Mouse (Mus musculus): ENCODE measurements around the gene Crtc1. TPM values are rescaled to one million over a fixed set of nuclear protein-coding genes. Genes with fewer than 3 reads are reported as not detected.

Crtc1 gene
- polyA plus RNA-seq, 1 experiment from 2014 or later, result 16.7 TPM

DNA sequence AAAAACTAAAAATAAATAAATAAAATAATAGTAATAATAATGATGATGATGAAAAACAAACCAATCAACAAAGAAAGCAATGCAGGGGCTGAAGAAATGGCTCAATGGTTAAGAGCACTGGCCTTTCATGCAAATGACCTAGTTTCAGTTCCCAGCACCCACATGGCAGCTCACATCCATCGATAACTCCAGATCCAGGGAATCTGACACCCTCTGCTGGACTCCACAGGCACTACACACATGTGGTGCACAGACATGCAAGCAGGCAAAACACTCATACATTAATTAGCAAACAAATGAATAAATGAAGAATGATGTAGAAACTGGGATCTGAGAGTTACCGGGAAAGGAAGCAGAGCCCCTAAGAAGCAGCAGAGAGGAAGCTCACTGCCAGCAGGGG, 20.3 kb upstream of the Crtc1 start:
- Histone ChIP-seq H3K27me3 (ENCODE audit: insufficient read depth, poor library complexity, severe bottlenecking) (no peaks in the 10 kb centered on the region), H3K9me3 (no peaks in the 10 kb centered on the region), H3K4me1 (replicated peaks) (peaks cover 15% of the 10 kb centered on the region; the same call in 1 of the 2 replicates), H3K4me3 (no peak overlapping the region), H3K27ac (no peak overlapping the region), H3K36me3 (peaks cover 7% of the 10 kb centered on the region; the same call in 1 of the 2 replicates)
- DNase-seq (ENCODE audit: low spot score), result no peak
- WGBS, result 97% methylated on average over 2 of the region's 2 CpGs

DNA sequence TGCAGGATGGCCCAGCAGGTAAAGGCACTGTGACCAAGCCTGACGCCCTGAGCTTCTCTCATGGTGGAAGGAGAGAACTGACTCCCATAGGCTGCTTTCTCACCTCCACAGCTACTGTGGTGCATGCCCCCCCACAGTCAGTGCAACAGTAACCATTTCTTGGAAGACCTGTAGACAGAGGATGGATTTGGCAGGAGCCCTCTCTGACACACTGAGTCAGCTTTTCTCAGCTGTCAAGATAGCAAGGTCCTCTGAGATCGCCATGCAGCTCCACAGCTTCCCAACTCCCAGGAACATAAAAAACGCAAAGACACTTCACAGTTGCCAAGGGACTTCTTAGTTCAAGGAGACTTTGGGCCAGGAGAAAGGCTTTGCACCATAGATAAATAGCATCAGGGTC, 19.1 kb upstream of the Crtc1 start:
- Histone ChIP-seq H3K27me3 (ENCODE audit: insufficient read depth, poor library complexity, severe bottlenecking) (peaks cover 8% of the 10 kb centered on the region; the same call in 1 of the 2 replicates), H3K4me3 (no peak overlapping the region), H3K27ac (no peak overlapping the region), H3K36me3 (peaks cover 7% of the 10 kb centered on the region; the same call in 1 of the 2 replicates), H3K9me3 (no peaks in the 10 kb centered on the region), H3K4me1 (replicated peaks) (peaks cover 12% of the 10 kb centered on the region; the same call in 1 of the 2 replicates)
- DNase-seq (ENCODE audit: low spot score), result no peak
- 84% methylated on average over 3 of the region's 3 CpGs for WGBS

DNA sequence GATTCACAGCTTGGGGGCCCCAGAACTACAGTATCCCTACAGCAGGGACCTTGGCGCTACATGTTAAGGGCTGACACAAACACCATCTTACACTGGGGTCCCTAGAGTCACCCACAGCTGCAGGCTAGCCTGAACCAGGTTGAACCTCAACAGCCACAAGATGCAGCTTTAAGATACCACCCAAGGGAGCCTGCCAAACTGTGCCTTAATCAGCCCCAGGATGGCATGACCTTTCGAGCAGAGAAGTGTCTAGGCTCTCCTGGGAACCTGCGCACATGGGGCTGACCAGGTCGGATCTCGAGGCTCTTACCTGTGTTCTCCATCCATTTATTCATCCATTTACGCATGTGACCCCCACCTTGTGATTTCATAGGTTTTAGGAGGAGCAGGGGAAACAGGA, 18.5 kb upstream of the Crtc1 start:
- no peak for DNase-seq (ENCODE audit: low spot score)
- Histone ChIP-seq H3K36me3 (peaks cover 8% of the 10 kb centered on the region), H3K9me3 (no peaks in the 10 kb centered on the region), H3K27ac (no peak overlapping the region), H3K27me3 (ENCODE audit: insufficient read depth, poor library complexity, severe bottlenecking) (peaks cover 13% of the 10 kb centered on the region), H3K4me3 (no peak overlapping the region), H3K4me1 (replicated peaks) (peaks cover 12% of the 10 kb centered on the region; the same call in 1 of the 2 replicates)
- WGBS, result 89% methylated on average over 6 of the region's 6 CpGs

- 87% methylated on average over 1 of the region's 1 CpGs for WGBS
- no peak overlapping the region for H3K4me3 ChIP-seq
Observed at GRCm38 (mm10) chr8:70456996-70457395, 17.6 kb upstream of the Crtc1 start.

GRCm38 (mm10) chr8:70453852-70454251, 14.5 kb upstream of the Crtc1 start:
- Histone ChIP-seq H3K36me3 (peaks cover 36% of the 10 kb centered on the region), H3K4me3 (no peak overlapping the region), H3K27ac (0 out of 2 replicates have a peak overlapping the region, but pooled peaks have one; percentile 16), H3K27me3 (ENCODE audit: insufficient read depth, poor library complexity, severe bottlenecking) (peaks cover 34% of the 10 kb centered on the region), H3K9me3 (no peaks in the 10 kb centered on the region), H3K4me1 (replicated peaks) (peaks cover 15% of the 10 kb centered on the region)
- 90% methylated on average over 5 of the region's 5 CpGs for WGBS
- no peak for DNase-seq (ENCODE audit: low spot score)

More at GRCm38 (mm10) chr8:70456996-70457395, 17.6 kb upstream of the Crtc1 start:
- H3K36me3 ChIP-seq, result peaks cover 17% of the 10 kb centered on the region
- no peaks in the 10 kb centered on the region for H3K9me3 ChIP-seq
- H3K27ac ChIP-seq, result no peak overlapping the region
- DNase-seq (ENCODE audit: low spot score), result no peak
- peaks cover 22% of the 10 kb centered on the region for H3K27me3 ChIP-seq (ENCODE audit: insufficient read depth, poor library complexity, severe bottlenecking)
- H3K4me1 ChIP-seq (replicated peaks), result peaks cover 9% of the 10 kb centered on the region; the same call in 1 of the 2 replicates

DNA sequence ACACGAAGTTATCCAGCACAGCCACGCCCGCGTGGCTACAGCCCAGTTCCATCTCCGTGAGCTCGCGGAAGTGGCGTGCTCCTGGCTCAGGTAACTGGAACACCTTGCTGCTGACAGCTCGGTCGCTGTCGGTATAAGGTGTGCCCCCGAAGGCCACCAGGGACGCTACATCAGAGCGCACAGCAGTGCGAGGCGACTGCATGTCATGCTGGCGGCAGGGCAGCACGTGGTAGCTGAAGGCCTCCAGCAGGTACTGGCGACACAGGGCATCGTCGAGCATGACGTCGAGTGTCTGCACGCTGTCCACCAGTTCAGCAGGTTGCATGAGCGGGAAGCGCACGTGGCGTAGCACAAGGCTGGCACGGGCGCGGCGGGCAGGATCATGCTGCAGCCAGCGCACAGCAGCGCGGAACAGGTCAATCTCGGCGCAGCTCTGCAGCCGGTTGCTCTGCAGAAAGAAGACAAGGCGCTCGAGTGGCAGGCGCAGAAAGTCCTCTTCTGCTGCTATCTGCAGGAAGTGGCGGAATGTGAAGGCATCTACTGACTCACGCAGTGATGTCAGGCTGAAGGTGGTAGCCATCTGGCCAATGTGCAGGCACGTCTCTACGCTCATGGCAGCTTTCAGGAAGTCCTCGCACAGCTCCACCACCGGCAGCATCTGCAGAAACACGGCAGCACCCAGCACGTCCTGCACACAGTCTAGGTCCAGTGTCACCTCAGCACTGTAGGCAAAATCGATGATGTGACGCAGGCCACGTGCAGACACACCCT, 13.0 kb upstream of the Crtc1 start:
- Histone ChIP-seq H3K9me3 (no peaks in the 10 kb centered on the region), H3K27me3 (ENCODE audit: insufficient read depth, poor library complexity, severe bottlenecking) (peaks cover 41% of the 10 kb centered on the region), H3K27ac (no peak overlapping the region), H3K4me3 (no peak overlapping the region), H3K36me3 (peaks cover 36% of the 10 kb centered on the region), H3K4me1 (replicated peaks) (peaks cover 17% of the 10 kb centered on the region)
- 60% methylated on average over 52 of the region's 52 CpGs for WGBS
- no peak for DNase-seq (ENCODE audit: low spot score)

- Histone ChIP-seq H3K4me1 (replicated peaks) (peaks cover 12% of the 10 kb centered on the region), H3K4me3 (no peak overlapping the region), H3K36me3 (peaks cover 36% of the 10 kb centered on the region), H3K27ac (no peak overlapping the region), H3K27me3 (ENCODE audit: insufficient read depth, poor library complexity, severe bottlenecking) (peaks cover 27% of the 10 kb centered on the region), H3K9me3 (no peaks in the 10 kb centered on the region)
- no peak for DNase-seq (ENCODE audit: low spot score)
- whole genome bisulfite sequencing, result 77% methylated on average over 19 of the region's 19 CpGs
Observed at GRCm38 (mm10) chr8:70447639-70448420, 8.5 kb upstream of the Crtc1 start.

DNA sequence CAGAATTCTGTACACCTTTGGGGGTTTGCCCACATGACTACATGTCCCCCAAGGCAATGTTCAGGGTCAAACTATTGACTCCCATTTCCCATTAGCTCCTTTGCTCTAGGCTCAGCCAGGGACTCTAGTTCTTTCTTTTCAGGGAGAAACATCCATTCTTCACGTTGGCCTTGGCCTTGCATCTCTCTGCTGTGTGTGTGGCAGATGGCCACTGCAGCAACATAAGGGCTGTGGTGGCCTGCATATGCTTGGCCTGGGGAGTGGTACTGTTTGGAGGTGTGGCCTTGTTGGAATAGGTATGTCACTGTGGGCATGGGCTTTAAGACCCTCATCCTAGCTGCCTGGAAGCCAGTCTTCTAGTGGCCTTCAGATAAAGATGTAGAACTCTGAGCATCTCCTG, 6.6 kb upstream of the Crtc1 start:
- Histone ChIP-seq H3K4me1 (replicated peaks) (peaks cover 12% of the 10 kb centered on the region), H3K9me3 (no peaks in the 10 kb centered on the region), H3K4me3 (no peak overlapping the region), H3K27me3 (ENCODE audit: insufficient read depth, poor library complexity, severe bottlenecking) (peaks cover 10% of the 10 kb centered on the region; the same call in 1 of the 2 replicates), H3K36me3 (peaks cover 17% of the 10 kb centered on the region; the same call in 1 of the 2 replicates), H3K27ac (no peak overlapping the region)
- no peak for DNase-seq (ENCODE audit: low spot score)
- WGBS, result 67% methylated on average over 1 of the region's 1 CpGs

GRCm38 (mm10) chr8:70443326-70443725, 3.9 kb upstream of the Crtc1 start:
- H3K36me3 ChIP-seq, result no peaks in the 10 kb centered on the region
- no peak overlapping the region for H3K4me3 ChIP-seq
- no peak for DNase-seq (ENCODE audit: low spot score)
- WGBS, result 82% methylated on average over 4 of the region's 4 CpGs
- no peaks in the 10 kb centered on the region for H3K9me3 ChIP-seq
- no peak overlapping the region for H3K27ac ChIP-seq
- peaks cover 7% of the 10 kb centered on the region; the same call in 1 of the 2 replicates for H3K27me3 ChIP-seq (ENCODE audit: insufficient read depth, poor library complexity, severe bottlenecking)
- peaks cover 23% of the 10 kb centered on the region for H3K4me1 ChIP-seq (replicated peaks)

DNA sequence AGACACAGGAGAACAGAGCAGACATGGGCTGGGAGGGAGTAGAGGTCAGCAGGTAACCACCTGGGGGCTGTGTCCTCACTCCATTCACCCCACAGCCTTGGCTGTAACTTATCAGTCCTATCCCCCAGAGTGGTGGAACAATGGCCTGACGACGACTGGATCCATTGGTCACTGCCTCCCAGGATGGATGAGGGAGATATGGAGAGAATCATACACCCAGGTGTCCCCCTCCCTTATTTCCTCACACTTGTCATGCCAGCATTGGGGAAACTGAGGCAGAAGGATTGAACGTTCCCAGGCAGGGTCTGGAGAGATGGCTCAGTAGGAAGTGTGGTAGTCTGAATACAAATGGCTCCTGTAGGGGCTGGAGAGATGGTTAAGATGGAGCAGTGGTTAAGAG, 2.2 kb upstream of the Crtc1 start:
- no peak overlapping the region for H3K27ac ChIP-seq
- DNase-seq (ENCODE audit: low spot score), result no peak
- H3K9me3 ChIP-seq, result no peaks in the 10 kb centered on the region
- WGBS, result 76% methylated on average over 3 of the region's 3 CpGs
- no peaks in the 10 kb centered on the region for H3K27me3 ChIP-seq (ENCODE audit: insufficient read depth, poor library complexity, severe bottlenecking)
- no peak overlapping the region for H3K4me3 ChIP-seq
- peaks cover 26% of the 10 kb centered on the region for H3K4me1 ChIP-seq (replicated peaks)
- H3K36me3 ChIP-seq, result no peaks in the 10 kb centered on the region

DNA sequence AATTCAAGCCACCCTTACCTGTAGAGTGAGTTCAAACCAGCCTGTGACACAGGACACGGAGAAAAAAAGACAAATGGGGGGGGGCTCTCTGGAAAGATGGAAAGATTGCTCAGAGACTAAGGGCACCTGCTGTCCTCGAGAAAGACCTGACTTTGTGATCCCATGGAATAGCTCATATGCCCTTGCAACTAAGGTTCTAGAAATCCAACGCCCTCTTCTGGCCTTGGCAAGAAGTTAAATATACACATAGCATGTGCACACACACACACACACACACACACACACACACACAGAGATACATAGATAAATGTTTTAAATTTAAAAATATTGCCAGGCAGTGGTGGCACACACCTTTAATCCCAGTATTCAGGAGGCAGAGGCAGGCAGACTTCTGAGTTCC, 867 bp upstream of the Crtc1 start:
- WGBS, result 49% methylated on average over 3 of the region's 3 CpGs
- no peaks in the 10 kb centered on the region for H3K27me3 ChIP-seq (ENCODE audit: insufficient read depth, poor library complexity, severe bottlenecking)
- peak overlapping the region; percentile 96 for H3K27ac ChIP-seq

DNA sequence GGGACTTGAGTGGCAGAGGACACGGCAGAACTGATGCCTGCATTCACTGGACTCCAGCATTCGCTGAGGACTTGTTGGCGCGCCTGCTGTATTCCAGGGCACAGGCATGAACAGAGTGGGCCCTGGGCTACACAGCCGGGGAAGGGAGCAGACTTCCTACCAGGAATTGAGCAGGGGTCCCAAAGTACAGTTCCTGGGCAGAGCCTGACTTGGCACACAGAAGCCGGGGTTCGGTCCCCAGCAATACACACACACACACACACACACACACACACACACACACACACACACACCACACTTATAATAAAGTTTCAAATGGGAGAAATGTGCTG, 435 bp upstream of the Crtc1 start:
- peaks cover 26% of the 10 kb centered on the region for H3K4me1 ChIP-seq (replicated peaks)
- peak overlapping the region; percentile 96 for H3K27ac ChIP-seq
- no peak for DNase-seq (ENCODE audit: low spot score)
- H3K36me3 ChIP-seq, result no peaks in the 10 kb centered on the region
- 10% methylated on average over 7 of the region's 7 CpGs for WGBS
- H3K4me3 ChIP-seq, result peak overlapping the region; percentile 80
- no peaks in the 10 kb centered on the region for H3K9me3 ChIP-seq
- H3K27me3 ChIP-seq (ENCODE audit: insufficient read depth, poor library complexity, severe bottlenecking), result no peaks in the 10 kb centered on the region

More for the DNA sequence above, 867 bp upstream of the Crtc1 start:
- peaks cover 26% of the 10 kb centered on the region for H3K4me1 ChIP-seq (replicated peaks)
- DNase-seq (ENCODE audit: low spot score), result no peak
- no peaks in the 10 kb centered on the region for H3K36me3 ChIP-seq
- no peaks in the 10 kb centered on the region for H3K9me3 ChIP-seq
- peak overlapping the region; percentile 80 for H3K4me3 ChIP-seq

DNA sequence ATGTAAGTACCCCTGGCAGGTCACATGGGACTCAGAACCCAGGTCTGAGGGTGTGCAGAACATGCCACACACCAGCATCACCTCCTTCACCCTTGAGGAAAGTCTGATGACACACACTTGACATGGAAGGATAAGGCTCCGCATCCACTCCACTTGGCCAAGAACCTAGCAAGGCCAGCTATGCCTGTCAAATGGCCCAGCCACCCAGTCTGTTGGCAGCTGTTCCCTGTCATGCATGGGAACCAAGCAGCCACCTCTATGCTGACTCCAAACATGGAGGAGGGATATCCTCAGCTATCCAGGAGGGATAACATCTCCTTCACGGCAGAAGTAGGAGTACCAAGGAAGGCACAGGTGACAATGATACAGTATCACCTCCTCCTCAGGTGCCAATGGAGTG, 956 bp downstream of the Crtc1 start:
- Histone ChIP-seq H3K4me1 (replicated peaks) (peaks cover 26% of the 10 kb centered on the region), H3K27me3 (ENCODE audit: insufficient read depth, poor library complexity, severe bottlenecking) (no peaks in the 10 kb centered on the region), H3K27ac (no peak overlapping the region), H3K9me3 (no peaks in the 10 kb centered on the region), H3K4me3 (peak overlapping the region; percentile 80), H3K36me3 (no peaks in the 10 kb centered on the region)
- no peak for DNase-seq (ENCODE audit: low spot score)
- WGBS, result 99% methylated on average over 2 of the region's 2 CpGs

Data from hindbrain, embryonic 10.5 days (tissue).